Mouse (Mus musculus) thymus, postnatal 36 days (tissue): ENCODE measurements at regions not wholly inside any gene's neighbourhood (a gene's known extent, or its start where the extent isn't known, plus 50 kb on each side); places are given as distances from the start of the nearest gene placed in this dataset.

Experiments
- DNase-seq, 2 experiments: peaks; one replicate each; pipeline ENCODE4 v3.0.0; 2022; ENCODE audit warnings: mixed read lengths in 2 of 2

DNA sequence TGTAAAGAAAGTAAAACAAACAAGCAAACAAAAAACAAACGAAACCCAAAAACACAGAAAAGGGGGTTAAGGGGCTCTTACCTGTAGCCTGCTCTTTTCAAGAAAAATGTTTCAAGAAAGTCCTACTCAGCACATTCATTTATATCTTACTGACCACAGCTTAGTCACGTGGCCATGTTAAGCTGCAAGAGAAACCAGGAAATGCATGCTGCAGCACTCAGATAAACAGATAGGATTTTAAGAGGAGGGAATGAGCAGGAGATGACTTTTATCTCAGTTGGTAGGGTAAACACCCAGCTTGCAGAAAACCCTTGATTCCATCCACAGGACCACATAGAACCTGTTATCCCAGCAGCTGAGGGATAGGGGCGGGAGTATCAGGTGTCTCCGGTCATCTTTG, 62.9 kb upstream of the Sfmbt2 start:
- no peak for DNase-seq

DNA sequence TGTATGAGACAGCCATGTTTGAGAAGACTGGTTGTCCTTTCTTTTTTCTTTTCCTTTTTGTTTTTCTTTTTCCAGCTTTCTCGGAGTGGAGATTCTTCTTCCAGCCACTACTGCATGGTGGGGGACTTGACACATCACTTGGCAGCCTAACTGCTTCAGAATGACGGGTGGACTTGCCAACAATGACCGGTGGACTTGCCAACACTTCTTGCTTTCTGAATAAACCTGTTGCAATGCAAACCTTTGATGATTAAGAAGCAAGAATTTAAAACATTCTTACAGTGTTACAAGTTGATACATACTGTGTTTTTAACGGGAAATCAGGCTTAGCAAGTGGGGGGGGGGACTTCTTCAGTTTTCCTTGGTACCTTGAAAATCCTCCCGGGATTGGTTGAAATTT, 60.7 kb upstream of the Sfmbt2 start:
- no peak for DNase-seq

DNA sequence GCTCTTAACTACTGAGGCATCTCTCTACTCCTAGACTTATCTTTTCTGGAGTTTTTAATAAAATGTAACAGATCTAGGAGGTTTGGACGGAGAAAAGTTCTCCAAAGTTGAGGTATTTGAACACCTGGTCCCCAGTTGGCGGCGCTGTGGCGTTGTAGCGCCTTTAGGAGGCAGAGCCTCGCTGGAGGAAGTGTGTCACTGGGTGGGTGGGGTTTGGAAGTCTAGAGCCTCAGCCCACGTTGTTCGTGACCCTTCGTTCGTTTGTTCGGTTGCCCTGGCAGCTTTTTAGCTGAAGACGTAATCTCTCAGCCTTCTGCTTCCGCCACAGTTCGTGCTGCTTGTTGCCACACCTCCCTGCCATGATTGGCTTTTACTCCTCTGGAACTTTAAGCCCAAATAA, 58.6 kb upstream of the Sfmbt2 start:
- DNase-seq: peak in 1 of 2 experiments; percentile 16

DNA sequence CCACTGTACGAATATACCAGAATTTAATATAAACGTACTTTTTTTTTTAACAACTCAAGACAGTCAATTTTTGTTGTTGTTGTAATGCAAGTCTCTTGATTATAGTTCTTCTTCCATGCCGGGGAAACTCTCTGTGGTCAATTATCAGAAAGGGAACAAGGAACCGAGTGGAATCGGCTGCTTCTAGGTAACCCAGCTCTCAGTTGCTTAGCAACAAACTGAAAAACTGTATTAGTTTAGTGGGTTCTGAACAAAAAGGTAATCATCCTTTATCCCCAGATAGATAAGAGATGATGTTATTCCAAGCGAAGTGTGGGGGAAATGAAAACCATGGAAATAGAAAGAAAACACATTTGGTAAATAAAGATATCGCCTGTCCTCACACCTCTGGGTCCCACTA, 57.9 kb upstream of the Sfmbt2 start:
- DNase-seq: no peak

DNA sequence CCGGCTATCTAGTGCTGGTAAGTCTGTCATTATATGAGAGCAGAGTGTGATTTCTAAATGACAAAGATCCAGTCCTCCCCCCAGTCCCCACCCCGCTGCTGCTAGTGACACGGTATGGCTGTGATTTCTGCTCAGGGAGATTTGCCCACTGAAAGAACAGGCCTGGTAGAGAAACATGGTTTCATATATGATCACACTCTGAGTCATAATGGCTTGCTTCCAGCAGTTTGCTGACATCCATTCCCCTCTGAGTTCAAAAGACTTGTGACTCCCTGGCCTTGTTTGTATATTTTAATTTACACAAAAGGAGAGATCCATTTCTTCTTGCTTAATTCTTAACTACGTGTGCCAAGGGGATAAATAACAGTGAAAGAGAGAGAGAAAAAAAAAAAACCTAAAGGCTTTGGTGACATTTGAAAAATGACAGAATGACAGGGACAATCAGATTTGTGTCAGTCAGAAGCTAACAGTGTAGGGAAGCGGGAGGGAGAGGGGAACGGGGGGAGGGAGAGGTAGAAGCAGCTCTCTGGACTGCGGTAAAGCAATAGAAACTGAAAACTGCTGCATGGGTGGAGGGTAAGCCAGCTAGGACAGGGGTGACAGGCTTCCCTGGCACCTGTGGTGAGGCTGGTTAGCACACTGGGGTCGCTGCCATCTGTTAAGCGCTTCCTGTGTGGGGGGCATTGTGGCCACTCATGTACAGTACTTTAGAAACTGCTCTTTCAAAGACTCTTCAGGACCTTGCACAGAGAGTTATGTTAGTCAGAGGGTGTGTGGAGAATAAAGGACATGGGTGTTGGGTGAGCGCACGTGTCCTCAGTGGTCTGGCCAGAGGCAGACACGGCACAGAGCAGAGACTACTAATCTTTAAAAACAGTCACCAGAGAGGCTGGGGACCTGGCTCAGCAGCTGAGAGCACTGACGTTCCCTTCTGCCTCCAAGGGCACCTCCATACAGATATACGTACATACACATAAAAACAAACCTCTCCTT, 55.8 kb upstream of the Sfmbt2 start:
- peak; percentile 36 to 51 for DNase-seq

DNA sequence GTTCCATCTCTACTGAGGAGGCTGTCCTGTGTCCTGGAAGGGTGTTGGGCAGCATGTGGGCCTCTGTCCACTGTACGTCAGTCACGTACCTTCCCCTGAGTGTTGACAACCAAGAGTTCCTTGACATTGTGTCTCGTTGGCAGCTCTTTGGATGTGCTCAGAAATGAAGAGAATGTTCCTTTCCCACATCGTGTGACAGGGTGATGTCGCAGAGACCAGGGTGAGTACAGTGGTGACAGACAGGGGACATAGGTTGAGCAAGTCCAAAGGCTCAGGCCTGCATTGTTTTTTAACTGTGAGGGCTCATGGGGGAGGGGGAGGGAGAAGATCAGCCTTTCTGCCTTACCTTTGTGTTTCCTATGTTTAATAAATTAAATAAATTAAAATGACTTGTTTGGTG, 54.0 kb upstream of the Sfmbt2 start:
- no peak for DNase-seq

DNA sequence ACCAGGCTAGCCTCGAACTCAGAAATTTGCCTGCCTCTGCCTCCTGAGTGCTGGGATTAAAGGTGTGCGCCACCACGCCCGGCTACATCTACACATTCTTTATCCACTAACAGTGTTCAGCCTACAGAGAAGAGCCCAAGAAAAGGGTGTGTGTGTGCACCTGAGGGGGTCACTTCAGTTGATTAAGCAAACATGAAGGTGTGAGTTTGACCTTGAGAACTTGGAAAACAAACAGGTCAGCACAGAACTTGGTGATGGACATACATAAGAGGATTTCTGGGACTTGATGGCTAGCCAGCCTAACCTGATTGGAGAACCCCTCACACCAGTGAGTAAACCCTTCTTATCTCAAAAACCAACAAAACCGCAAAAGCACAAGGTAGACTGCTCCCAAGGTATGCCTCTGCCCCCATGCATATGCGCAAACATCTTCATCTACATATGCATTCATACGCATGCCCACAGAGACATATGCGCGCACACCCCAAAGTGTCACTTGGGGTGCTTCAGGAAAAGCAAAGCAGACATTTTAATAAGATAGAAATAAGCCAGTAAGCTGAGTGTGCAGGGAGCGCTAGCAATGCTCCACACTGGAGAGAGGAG, 52.0 kb upstream of the Sfmbt2 start:
- DNase-seq: no peak
